Mouse (Mus musculus): ENCODE measurements around the gene Pygo2. TPM values are rescaled to one million over a fixed set of nuclear protein-coding genes. Genes with fewer than 3 reads are reported as not detected.

Pygo2 gene
- polyA plus RNA-seq (2014; fragmentation: Nextera tagmentation; extraction: Ambion mirVana), result 35.2 and 41.1 TPM in 2 replicates

DNA sequence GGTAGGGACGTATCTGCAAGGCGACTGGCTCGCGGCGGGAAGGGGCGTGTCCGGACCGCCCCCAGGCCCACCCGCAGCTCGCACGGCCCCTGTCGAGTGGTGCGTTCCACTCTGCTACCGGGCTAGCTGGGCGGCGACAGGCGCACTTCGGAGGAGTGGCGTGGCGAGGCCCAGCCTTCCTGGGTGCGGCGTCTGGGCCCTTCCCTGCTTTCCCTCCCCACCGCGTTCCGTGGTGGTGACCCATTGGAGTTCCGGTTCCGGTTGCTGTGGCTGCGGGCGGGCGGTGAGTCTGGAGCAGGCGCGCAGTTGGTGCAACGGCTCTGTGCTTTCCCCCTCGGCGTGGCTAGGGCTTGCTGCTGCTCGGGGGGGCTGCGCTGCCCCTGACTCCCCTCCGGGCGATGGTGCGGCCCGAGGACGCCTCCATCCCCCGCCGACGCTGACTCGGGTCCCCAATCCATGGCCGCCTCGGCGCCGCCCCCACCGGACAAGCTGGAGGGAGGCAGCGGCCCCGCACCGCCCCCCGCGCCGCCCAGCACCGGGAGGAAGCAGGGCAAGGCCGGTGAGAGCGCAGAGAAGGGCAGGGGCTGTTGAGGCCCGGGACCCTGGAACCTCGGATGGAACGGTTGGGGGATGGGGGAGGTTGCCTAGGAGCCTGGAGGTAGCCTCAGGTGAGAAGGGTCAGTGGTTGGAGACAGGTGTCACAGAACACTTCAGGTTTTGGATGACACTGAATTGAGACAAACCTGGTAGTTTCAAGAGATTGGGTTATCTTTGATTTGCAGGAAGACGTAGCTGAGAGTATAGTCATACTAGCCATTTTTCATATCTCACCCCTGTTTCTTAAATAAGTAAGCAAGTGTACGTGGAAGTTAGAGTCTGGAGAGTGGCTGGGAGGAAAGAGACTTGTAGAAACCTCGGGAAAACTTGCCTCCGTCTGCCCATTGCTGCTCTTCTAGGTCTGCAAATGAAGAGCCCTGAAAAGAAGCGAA is at the start of gene Pygo2:
Gene Pygo2, plus strand, starts transcription at position 44 of the 989 bp plus-strand sequence.
- Histone ChIP-seq H3K9me3 (replicated peaks; ENCODE audit: control insufficient read depth, low read length) (no peaks in the 10 kb centered on the region), H3K4me2 (ENCODE audit: low read length) (peak within 1 kb of the TSS; percentile 84), H3K27ac (ENCODE audit: low read depth, low read length) (peak within 1 kb of the TSS; percentile 86), H3K27me3 (replicated peaks; ENCODE audit: control insufficient read depth, insufficient read depth, low read length) (no peaks in the 10 kb centered on the region), H3K4me1 (ENCODE audit: control insufficient read depth, insufficient read depth, low read length) (peaks cover 10% of the 10 kb centered on the region), H3K9ac (ENCODE audit: low read length) (peak within 1 kb of the TSS; percentile 98), H3K36me3 (ENCODE audit: control insufficient read depth, insufficient read depth, low read length) (peaks cover 40% of the 10 kb centered on the region), H3K4me3 (ENCODE audit: low read depth, low read length) (peak within 1 kb of the TSS; percentile 95)
- WGBS, result 2% methylated on average over 66 of the region's 68 CpGs
- DNase-seq (ENCODE audit: low spot score) (peak; percentile 97), ATAC-seq (peak; percentile 99)

DNA sequence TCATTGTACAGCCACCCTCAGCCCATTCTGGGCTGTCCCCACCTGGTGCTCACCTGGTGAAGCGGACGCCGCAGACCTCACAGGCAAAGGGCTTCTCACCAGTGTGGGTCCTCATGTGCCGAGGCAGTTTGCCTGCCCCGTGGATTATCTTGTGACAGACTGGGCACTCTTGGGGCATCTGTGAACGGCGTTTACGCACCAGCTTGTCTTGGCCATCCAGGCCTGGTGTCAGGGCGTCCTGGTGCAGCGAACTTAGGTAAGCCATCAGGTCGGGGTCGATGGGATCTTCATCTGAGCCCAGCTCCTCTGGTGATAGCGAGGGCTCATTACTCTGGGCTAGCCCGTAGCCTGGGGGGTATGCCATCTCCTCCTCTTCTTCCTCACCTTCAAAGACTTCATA is 49.7 kb upstream of the Pygo2 start:
- H3K27ac ChIP-seq (ENCODE audit: low read depth, low read length), result no peak overlapping the region
- H3K9ac ChIP-seq (ENCODE audit: low read length), result no peak overlapping the region
- no peak overlapping the region for H3K4me2 ChIP-seq (ENCODE audit: low read length)
- ATAC-seq (no peak), DNase-seq (ENCODE audit: low spot score) (no peak)
- no peak overlapping the region for H3K4me3 ChIP-seq (ENCODE audit: low read depth, low read length)
- H3K27me3 ChIP-seq (replicated peaks; ENCODE audit: control insufficient read depth, insufficient read depth, low read length), result no peaks in the 10 kb centered on the region
- WGBS, result 92% methylated on average over 14 of the region's 14 CpGs
- no peaks in the 10 kb centered on the region for H3K4me1 ChIP-seq (ENCODE audit: control insufficient read depth, insufficient read depth, low read length)
- H3K9me3 ChIP-seq (replicated peaks; ENCODE audit: control insufficient read depth, low read length), result no peaks in the 10 kb centered on the region
- no peaks in the 10 kb centered on the region for H3K36me3 ChIP-seq (ENCODE audit: control insufficient read depth, insufficient read depth, low read length)

DNA sequence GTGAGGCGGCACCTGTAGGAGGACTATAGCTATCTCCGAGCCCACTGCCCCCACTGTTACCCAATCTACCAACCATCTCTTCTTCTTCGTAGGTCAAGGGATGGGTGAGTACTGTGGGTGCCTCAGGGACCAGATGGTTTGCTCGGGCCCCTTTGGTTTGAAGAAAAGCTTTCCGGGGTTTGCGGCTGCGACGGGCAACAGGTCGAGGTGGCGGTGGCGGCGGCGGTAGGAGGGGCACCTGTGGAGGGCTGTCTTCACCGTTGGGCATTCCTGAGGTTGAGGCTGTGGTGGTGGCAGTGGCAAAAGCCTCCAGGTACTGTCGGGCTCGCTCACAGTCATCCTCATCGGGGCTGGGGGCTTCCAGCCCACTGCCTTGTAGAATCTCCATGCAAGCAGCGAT is 49.3 kb upstream of the Pygo2 start:
- Histone ChIP-seq H3K9me3 (replicated peaks; ENCODE audit: control insufficient read depth, low read length) (no peaks in the 10 kb centered on the region), H3K27ac (ENCODE audit: low read depth, low read length) (no peak overlapping the region), H3K36me3 (ENCODE audit: control insufficient read depth, insufficient read depth, low read length) (no peaks in the 10 kb centered on the region), H3K4me1 (ENCODE audit: control insufficient read depth, insufficient read depth, low read length) (no peaks in the 10 kb centered on the region), H3K4me2 (ENCODE audit: low read length) (no peak overlapping the region), H3K27me3 (replicated peaks; ENCODE audit: control insufficient read depth, insufficient read depth, low read length) (no peaks in the 10 kb centered on the region), H3K4me3 (ENCODE audit: low read depth, low read length) (no peak overlapping the region), H3K9ac (ENCODE audit: low read length) (no peak overlapping the region)
- DNase-seq (ENCODE audit: low spot score), result no peak
- 94% methylated on average over 18 of the region's 18 CpGs for WGBS
- ATAC-seq, result no peak

DNA sequence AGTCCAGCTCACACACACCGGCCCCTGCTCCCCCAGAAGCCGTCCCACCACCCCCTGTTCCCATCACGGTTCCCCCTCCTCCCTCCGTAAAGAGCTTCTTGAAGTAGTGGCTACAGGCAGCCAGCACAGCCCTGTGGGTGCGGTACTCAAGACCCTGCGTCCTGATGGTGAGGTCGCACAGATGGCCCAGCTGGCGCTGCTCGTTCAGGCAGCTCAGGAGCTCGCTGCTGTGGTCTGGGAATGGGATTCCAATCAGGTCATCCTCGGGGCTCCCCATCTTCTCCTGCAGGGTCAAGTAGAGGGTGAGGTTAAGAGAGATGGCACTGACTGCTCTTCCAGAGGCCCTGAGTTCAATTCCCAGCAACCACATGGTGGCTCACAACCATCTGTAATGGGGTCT is 48.8 kb upstream of the Pygo2 start:
- H3K27me3 ChIP-seq (replicated peaks; ENCODE audit: control insufficient read depth, insufficient read depth, low read length), result no peaks in the 10 kb centered on the region
- ATAC-seq (no peak), DNase-seq (ENCODE audit: low spot score) (no peak)
- H3K4me1 ChIP-seq (ENCODE audit: control insufficient read depth, insufficient read depth, low read length), result no peaks in the 10 kb centered on the region
- H3K4me3 ChIP-seq (ENCODE audit: low read depth, low read length), result no peak overlapping the region
- H3K27ac ChIP-seq (ENCODE audit: low read depth, low read length), result no peak overlapping the region
- 90% methylated on average over 11 of the region's 11 CpGs for WGBS
- H3K36me3 ChIP-seq (ENCODE audit: control insufficient read depth, insufficient read depth, low read length), result no peaks in the 10 kb centered on the region
- no peak overlapping the region for H3K4me2 ChIP-seq (ENCODE audit: low read length)
- H3K9ac ChIP-seq (ENCODE audit: low read length), result no peak overlapping the region
- H3K9me3 ChIP-seq (replicated peaks; ENCODE audit: control insufficient read depth, low read length), result no peaks in the 10 kb centered on the region

DNA sequence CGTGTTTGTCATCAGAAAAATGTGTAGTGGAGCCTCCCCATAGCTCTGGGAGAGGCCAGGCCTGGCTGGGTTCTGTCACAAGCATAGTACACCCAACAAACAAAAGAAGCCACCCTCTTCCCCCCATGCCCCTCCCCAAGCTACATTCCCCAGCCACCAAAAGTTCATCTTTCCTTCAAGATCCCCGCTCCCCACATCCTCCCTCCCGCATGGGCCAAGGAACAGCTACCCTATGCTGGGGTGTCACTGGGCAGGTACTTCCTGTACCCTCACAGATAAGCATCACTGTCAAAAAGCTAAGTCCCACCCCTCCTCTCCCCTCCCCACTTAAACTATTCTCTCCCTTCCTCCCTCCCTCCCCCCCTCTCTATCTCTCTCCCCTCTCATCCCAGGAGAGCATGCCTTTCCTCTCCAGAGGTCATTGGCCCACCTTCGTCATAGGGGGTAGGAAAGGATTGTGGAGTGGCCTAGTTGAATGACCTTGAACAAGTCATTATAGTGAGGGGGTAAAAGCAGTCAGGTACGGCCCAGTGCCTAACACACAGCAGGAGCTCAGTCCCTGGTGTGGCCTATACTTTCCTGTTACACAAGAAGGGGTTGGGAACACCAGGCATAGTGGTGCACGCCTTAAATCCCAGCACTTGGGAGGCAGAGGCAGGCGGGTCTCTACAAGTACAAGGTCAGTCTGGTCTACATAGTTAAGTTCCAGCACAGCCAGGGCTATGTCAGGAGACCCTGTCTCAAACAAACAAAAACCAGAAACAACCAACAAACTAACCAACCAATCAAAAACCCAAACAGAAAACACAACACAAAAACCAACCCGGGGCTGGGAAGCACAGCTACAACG is 47.8 kb upstream of the Pygo2 start:
- H3K4me3 ChIP-seq (ENCODE audit: low read depth, low read length), result no peak overlapping the region
- no peaks in the 10 kb centered on the region for H3K27me3 ChIP-seq (replicated peaks; ENCODE audit: control insufficient read depth, insufficient read depth, low read length)
- H3K9ac ChIP-seq (ENCODE audit: low read length), result no peak overlapping the region
- ATAC-seq (no peak), DNase-seq (ENCODE audit: low spot score) (no peak)
- H3K9me3 ChIP-seq (replicated peaks; ENCODE audit: control insufficient read depth, low read length), result no peaks in the 10 kb centered on the region
- H3K4me2 ChIP-seq (ENCODE audit: low read length), result no peak overlapping the region
- H3K27ac ChIP-seq (ENCODE audit: low read depth, low read length), result no peak overlapping the region
- H3K36me3 ChIP-seq (ENCODE audit: control insufficient read depth, insufficient read depth, low read length), result no peaks in the 10 kb centered on the region
- 90% methylated on average over 9 of the region's 9 CpGs for WGBS
- H3K4me1 ChIP-seq (ENCODE audit: control insufficient read depth, insufficient read depth, low read length), result no peaks in the 10 kb centered on the region

DNA sequence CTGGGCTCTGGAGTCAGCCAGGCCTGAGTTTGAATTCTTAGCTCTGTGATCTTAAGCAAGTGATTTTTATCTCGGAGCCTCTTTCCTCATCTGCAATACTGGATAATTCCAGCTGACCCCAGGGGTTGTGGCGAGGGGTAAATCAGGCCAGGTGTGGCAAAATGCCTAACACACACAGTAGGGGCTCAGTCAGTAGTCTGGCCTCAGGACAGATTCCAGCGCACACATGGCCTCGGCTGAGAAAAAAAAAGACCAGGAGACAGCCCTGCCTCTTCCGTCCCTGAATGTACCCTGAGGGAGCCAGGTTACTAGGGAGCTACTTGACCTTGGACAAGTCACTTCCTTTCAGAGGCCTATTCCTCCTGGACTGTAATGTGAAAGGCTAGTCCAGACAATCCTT is 47.1 kb upstream of the Pygo2 start:
- H3K36me3 ChIP-seq (ENCODE audit: control insufficient read depth, insufficient read depth, low read length), result no peaks in the 10 kb centered on the region
- ATAC-seq (no peak), DNase-seq (ENCODE audit: low spot score) (no peak)
- H3K27ac ChIP-seq (ENCODE audit: low read depth, low read length), result no peak overlapping the region
- WGBS, result 83% methylated on average over 5 of the region's 5 CpGs
- H3K4me2 ChIP-seq (ENCODE audit: low read length), result no peak overlapping the region
- no peaks in the 10 kb centered on the region; the same call in 1 of the 2 replicates for H3K4me1 ChIP-seq (ENCODE audit: control insufficient read depth, insufficient read depth, low read length)
- no peak overlapping the region for H3K4me3 ChIP-seq (ENCODE audit: low read depth, low read length)
- no peaks in the 10 kb centered on the region for H3K9me3 ChIP-seq (replicated peaks; ENCODE audit: control insufficient read depth, low read length)
- H3K27me3 ChIP-seq (replicated peaks; ENCODE audit: control insufficient read depth, insufficient read depth, low read length), result no peaks in the 10 kb centered on the region
- no peak overlapping the region for H3K9ac ChIP-seq (ENCODE audit: low read length)

DNA sequence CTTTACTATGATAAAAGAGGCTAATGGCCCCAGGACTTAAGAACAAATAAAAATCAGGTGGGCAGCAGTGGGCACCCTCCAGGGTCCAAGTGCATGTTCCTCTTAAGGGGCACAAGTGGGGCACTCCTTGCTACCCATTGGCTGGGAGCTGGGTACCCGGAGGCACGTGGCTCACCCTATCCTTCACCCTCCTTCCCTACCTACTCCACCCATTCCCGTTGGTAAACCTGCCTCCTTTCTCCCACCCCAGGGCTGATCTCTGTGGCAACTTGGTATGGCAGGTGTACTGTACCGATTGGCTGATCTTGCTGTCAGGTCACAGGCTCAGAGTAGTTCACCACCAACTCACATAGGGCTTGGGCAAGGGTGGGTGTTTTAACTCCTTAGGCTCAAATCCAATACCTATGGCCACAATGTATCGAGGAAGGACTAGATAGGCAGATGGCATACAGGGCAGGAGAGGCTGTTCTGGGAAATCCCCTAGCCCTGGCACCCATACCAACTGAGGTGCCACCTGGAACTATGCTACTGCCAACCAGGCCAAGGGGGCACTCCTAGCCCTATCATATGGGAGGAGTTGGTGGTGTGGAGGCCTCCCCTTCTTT is 46.3 kb upstream of the Pygo2 start:
- H3K36me3 ChIP-seq (ENCODE audit: control insufficient read depth, insufficient read depth, low read length), result no peaks in the 10 kb centered on the region
- H3K27me3 ChIP-seq (replicated peaks; ENCODE audit: control insufficient read depth, insufficient read depth, low read length), result no peaks in the 10 kb centered on the region
- H3K4me3 ChIP-seq (ENCODE audit: low read depth, low read length), result no peak overlapping the region
- H3K27ac ChIP-seq (ENCODE audit: low read depth, low read length), result no peak overlapping the region
- no peak for DNase-seq (ENCODE audit: low spot score)
- no peak overlapping the region for H3K9ac ChIP-seq (ENCODE audit: low read length)
- H3K9me3 ChIP-seq (replicated peaks; ENCODE audit: control insufficient read depth, low read length), result no peaks in the 10 kb centered on the region
- WGBS, result 89% methylated on average over 5 of the region's 5 CpGs
- no peaks in the 10 kb centered on the region; the same call in 1 of the 2 replicates for H3K4me1 ChIP-seq (ENCODE audit: control insufficient read depth, insufficient read depth, low read length)
- no peak overlapping the region for H3K4me2 ChIP-seq (ENCODE audit: low read length)
- no peak for ATAC-seq

DNA sequence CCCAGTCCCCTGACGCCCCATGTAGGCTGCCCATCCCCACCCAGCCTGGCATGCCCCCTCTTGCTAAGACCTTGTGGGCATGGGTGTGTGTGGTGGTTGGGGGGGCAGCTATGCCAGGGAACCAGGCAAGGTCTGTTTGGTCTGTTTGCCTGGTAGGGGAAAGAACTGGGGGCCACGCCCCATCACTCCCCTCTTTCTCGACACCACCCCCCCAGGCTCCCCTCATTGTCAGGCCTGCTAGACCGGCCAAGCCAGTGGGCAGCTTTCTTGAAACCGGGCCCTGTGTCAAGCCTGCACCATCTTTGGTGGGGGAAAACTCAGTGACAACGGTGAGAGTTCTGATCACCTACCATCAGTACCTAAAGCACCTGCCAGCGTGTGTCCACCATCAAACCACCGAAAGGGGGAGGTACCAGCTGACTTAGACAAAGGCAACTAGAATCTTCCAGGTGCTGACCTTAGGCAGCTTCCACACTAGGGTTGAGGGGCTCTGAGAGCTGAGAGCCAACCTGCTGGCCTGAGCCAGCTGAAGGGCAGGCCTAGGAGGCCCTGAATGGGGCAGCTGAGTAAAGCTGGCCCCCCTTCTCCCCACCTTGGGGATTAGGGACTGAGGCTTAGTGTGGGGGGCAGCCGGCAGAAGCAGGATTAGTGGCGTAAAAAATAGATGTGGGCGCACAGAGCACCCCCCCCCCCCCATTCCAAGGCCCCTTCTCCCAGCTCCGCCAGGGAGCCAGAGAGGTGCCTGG is 45.5 kb upstream of the Pygo2 start:
- Histone ChIP-seq H3K4me2 (ENCODE audit: low read length) (no peak overlapping the region), H3K4me1 (ENCODE audit: control insufficient read depth, insufficient read depth, low read length) (no peaks in the 10 kb centered on the region; the same call in 1 of the 2 replicates), H3K9ac (ENCODE audit: low read length) (no peak overlapping the region), H3K36me3 (ENCODE audit: control insufficient read depth, insufficient read depth, low read length) (no peaks in the 10 kb centered on the region), H3K27me3 (replicated peaks; ENCODE audit: control insufficient read depth, insufficient read depth, low read length) (no peaks in the 10 kb centered on the region), H3K9me3 (replicated peaks; ENCODE audit: control insufficient read depth, low read length) (no peaks in the 10 kb centered on the region), H3K4me3 (ENCODE audit: low read depth, low read length) (no peak overlapping the region), H3K27ac (ENCODE audit: low read depth, low read length) (no peak overlapping the region)
- WGBS, result 50% methylated on average over 11 of the region's 12 CpGs
- no peak for ATAC-seq
- DNase-seq (ENCODE audit: low spot score), result no peak
